Mouse (Mus musculus): ENCODE data around the gene Shank3. TPM values are rescaled to one million over a fixed set of nuclear protein-coding genes. Genes with fewer than 3 reads are reported as not detected.

Gene Shank3
- 2.8 and 3.5 TPM in 2 replicates for polyA plus RNA-seq (2014; fragmentation: Nextera tagmentation; extraction: Ambion mirVana)

- H3K4me1 ChIP-seq (replicated peaks; ENCODE audit: control insufficient read depth, insufficient read depth, low read length), result peaks cover 4% of the 10 kb centered on the region; the same call in 1 of the 2 replicates
- peak; percentile 61 for DNase-seq (ENCODE audit: low spot score)
- H3K27me3 ChIP-seq (ENCODE audit: control insufficient read depth, insufficient read depth, low read length), result peaks cover 11% of the 10 kb centered on the region; the same call in 1 of the 2 replicates
- WGBS, result under 1% methylated on average over 40 of the region's 72 CpGs
- peak within 1 kb of the TSS; percentile 86 for H3K4me2 ChIP-seq (replicated peaks; ENCODE audit: low read depth, low read length)
- peak within 1 kb of the TSS; percentile 82 for H3K4me3 ChIP-seq (ENCODE audit: low read depth, low read length)
- peak within 1 kb of the TSS; percentile 74 for H3K27ac ChIP-seq (ENCODE audit: low read depth, low read length)
- H3K36me3 ChIP-seq (ENCODE audit: control insufficient read depth, insufficient read depth, low read length), result no peaks in the 10 kb centered on the region
- peak within 1 kb of the TSS; percentile 79 for H3K9ac ChIP-seq (ENCODE audit: low read depth, low read length)
- peak; percentile 66 for ATAC-seq (ENCODE audit: low FRiP score)
- no peaks in the 10 kb centered on the region for H3K9me3 ChIP-seq (ENCODE audit: control insufficient read depth, low read length)
These were observed at the start of gene Shank3 for GRCm38 (mm10) chr15:89498961-89499688. TSS of gene Shank3 (plus strand) at chr15:89499623.

- peaks cover 6% of the 10 kb centered on the region; the same call in 1 of the 2 replicates for H3K36me3 ChIP-seq (ENCODE audit: control insufficient read depth, insufficient read depth, low read length)
- H3K27ac ChIP-seq (ENCODE audit: low read depth, low read length), result peak overlapping the region; percentile 51
- DNase-seq (ENCODE audit: low spot score) (peak; percentile 74), ATAC-seq (ENCODE audit: low FRiP score) (peak; percentile 74)
- peak overlapping the region; percentile 83 for H3K4me2 ChIP-seq (replicated peaks; ENCODE audit: low read depth, low read length)
- H3K9me3 ChIP-seq (ENCODE audit: control insufficient read depth, low read length), result no peaks in the 10 kb centered on the region
- H3K4me1 ChIP-seq (replicated peaks; ENCODE audit: control insufficient read depth, insufficient read depth, low read length), result peaks cover 8% of the 10 kb centered on the region; the same call in 1 of the 2 replicates
- peak overlapping the region; percentile 75 for H3K4me3 ChIP-seq (ENCODE audit: low read depth, low read length)
- peak overlapping the region; percentile 77 for H3K9ac ChIP-seq (ENCODE audit: low read depth, low read length)
- H3K27me3 ChIP-seq (ENCODE audit: control insufficient read depth, insufficient read depth, low read length), result peaks cover 7% of the 10 kb centered on the region
- WGBS, result 5% methylated on average over 24 of the region's 24 CpGs
These were observed 46.2 kb upstream of the Shank3 start for GRCm38 (mm10) chr15:89452906-89453864.

GRCm38 (mm10) chr15:89453865-89454478, 45.5 kb upstream of the Shank3 start, which contains the start of gene Mapk8ip2:
TSS of gene Mapk8ip2 (plus strand) at chr15:89453913.
- peak within 1 kb of the TSS; percentile 77 for H3K9ac ChIP-seq (ENCODE audit: low read depth, low read length)

GRCm38 (mm10) chr15:89454857-89455256, 44.6 kb upstream of the Shank3 start:
- Histone ChIP-seq H3K9ac (ENCODE audit: low read depth, low read length) (peak overlapping the region; percentile 77), H3K9me3 (ENCODE audit: control insufficient read depth, low read length) (no peaks in the 10 kb centered on the region), H3K36me3 (ENCODE audit: control insufficient read depth, insufficient read depth, low read length) (peaks cover 6% of the 10 kb centered on the region; the same call in 1 of the 2 replicates), H3K4me1 (replicated peaks; ENCODE audit: control insufficient read depth, insufficient read depth, low read length) (peaks cover 8% of the 10 kb centered on the region; the same call in 1 of the 2 replicates), H3K4me2 (replicated peaks; ENCODE audit: low read depth, low read length) (peak overlapping the region; percentile 83), H3K27ac (ENCODE audit: low read depth, low read length) (peak overlapping the region; percentile 51), H3K27me3 (ENCODE audit: control insufficient read depth, insufficient read depth, low read length) (peaks cover 7% of the 10 kb centered on the region), H3K4me3 (ENCODE audit: low read depth, low read length) (peak overlapping the region; percentile 75)
- WGBS, result 19% methylated on average over 4 of the region's 6 CpGs
- DNase-seq (ENCODE audit: low spot score) (peak; percentile 17), ATAC-seq (ENCODE audit: low FRiP score) (peak; percentile 53)

More at GRCm38 (mm10) chr15:89453865-89454478, 45.5 kb upstream of the Shank3 start, which contains the start of gene Mapk8ip2:
- DNase-seq (ENCODE audit: low spot score) (peak; percentile 74), ATAC-seq (ENCODE audit: low FRiP score) (peak; percentile 81)
- no peaks in the 10 kb centered on the region for H3K9me3 ChIP-seq (ENCODE audit: control insufficient read depth, low read length)
- H3K4me2 ChIP-seq (replicated peaks; ENCODE audit: low read depth, low read length), result peak within 1 kb of the TSS; percentile 83
- H3K4me1 ChIP-seq (replicated peaks; ENCODE audit: control insufficient read depth, insufficient read depth, low read length), result peaks cover 8% of the 10 kb centered on the region; the same call in 1 of the 2 replicates
- peaks cover 6% of the 10 kb centered on the region; the same call in 1 of the 2 replicates for H3K36me3 ChIP-seq (ENCODE audit: control insufficient read depth, insufficient read depth, low read length)
- under 1% methylated on average over 46 of the region's 53 CpGs for WGBS
- H3K27ac ChIP-seq (ENCODE audit: low read depth, low read length), result peak within 1 kb of the TSS; percentile 51
- H3K27me3 ChIP-seq (ENCODE audit: control insufficient read depth, insufficient read depth, low read length), result peaks cover 7% of the 10 kb centered on the region
- H3K4me3 ChIP-seq (ENCODE audit: low read depth, low read length), result peak within 1 kb of the TSS; percentile 75

- no peak overlapping the region for H3K27ac ChIP-seq (ENCODE audit: low read depth, low read length)
- no peak for ATAC-seq (ENCODE audit: low FRiP score)
- DNase-seq (ENCODE audit: low spot score), result no peak
- H3K4me1 ChIP-seq (replicated peaks; ENCODE audit: control insufficient read depth, insufficient read depth, low read length), result peaks cover 8% of the 10 kb centered on the region; the same call in 1 of the 2 replicates
- H3K9me3 ChIP-seq (ENCODE audit: control insufficient read depth, low read length), result no peaks in the 10 kb centered on the region
- H3K9ac ChIP-seq (ENCODE audit: low read depth, low read length), result no peak overlapping the region
- 89% methylated on average over 6 of the region's 6 CpGs for WGBS
- peak overlapping the region; percentile 83; the same call in 1 of the 2 replicates for H3K4me2 ChIP-seq (replicated peaks; ENCODE audit: low read depth, low read length)
- peaks cover 7% of the 10 kb centered on the region for H3K27me3 ChIP-seq (ENCODE audit: control insufficient read depth, insufficient read depth, low read length)
- peaks cover 7% of the 10 kb centered on the region; the same call in 1 of the 2 replicates for H3K36me3 ChIP-seq (ENCODE audit: control insufficient read depth, insufficient read depth, low read length)
- no peak overlapping the region; the same call in 1 of the 2 replicates for H3K4me3 ChIP-seq (ENCODE audit: low read depth, low read length)
These were observed 43.8 kb upstream of the Shank3 start for GRCm38 (mm10) chr15:89455642-89456041.

GRCm38 (mm10) chr15:89458942-89459341, 40.5 kb upstream of the Shank3 start:
- Histone ChIP-seq H3K9me3 (ENCODE audit: control insufficient read depth, low read length) (no peaks in the 10 kb centered on the region), H3K4me1 (replicated peaks; ENCODE audit: control insufficient read depth, insufficient read depth, low read length) (peaks cover 8% of the 10 kb centered on the region; the same call in 1 of the 2 replicates), H3K9ac (ENCODE audit: low read depth, low read length) (no peak overlapping the region), H3K36me3 (ENCODE audit: control insufficient read depth, insufficient read depth, low read length) (peaks cover 13% of the 10 kb centered on the region; the same call in 1 of the 2 replicates), H3K4me2 (replicated peaks; ENCODE audit: low read depth, low read length) (no peak overlapping the region), H3K4me3 (ENCODE audit: low read depth, low read length) (no peak overlapping the region), H3K27me3 (ENCODE audit: control insufficient read depth, insufficient read depth, low read length) (no peaks in the 10 kb centered on the region), H3K27ac (ENCODE audit: low read depth, low read length) (no peak overlapping the region)
- ATAC-seq (ENCODE audit: low FRiP score), result no peak
- WGBS, result 92% methylated on average over 15 of the region's 15 CpGs
- DNase-seq (ENCODE audit: low spot score), result no peak

GRCm38 (mm10) chr15:89459821-89460220, 39.6 kb upstream of the Shank3 start:
- no peak overlapping the region for H3K9ac ChIP-seq (ENCODE audit: low read depth, low read length)
- no peak overlapping the region for H3K4me3 ChIP-seq (ENCODE audit: low read depth, low read length)
- H3K36me3 ChIP-seq (ENCODE audit: control insufficient read depth, insufficient read depth, low read length), result peaks cover 13% of the 10 kb centered on the region; the same call in 1 of the 2 replicates
- 92% methylated on average over 7 of the region's 7 CpGs for WGBS
- ATAC-seq (ENCODE audit: low FRiP score), result no peak
- H3K9me3 ChIP-seq (ENCODE audit: control insufficient read depth, low read length), result no peaks in the 10 kb centered on the region
- H3K4me2 ChIP-seq (replicated peaks; ENCODE audit: low read depth, low read length), result no peak overlapping the region
- H3K27ac ChIP-seq (ENCODE audit: low read depth, low read length), result no peak overlapping the region
- H3K27me3 ChIP-seq (ENCODE audit: control insufficient read depth, insufficient read depth, low read length), result no peaks in the 10 kb centered on the region
- peaks cover 8% of the 10 kb centered on the region; the same call in 1 of the 2 replicates for H3K4me1 ChIP-seq (replicated peaks; ENCODE audit: control insufficient read depth, insufficient read depth, low read length)
- no peak for DNase-seq (ENCODE audit: low spot score)

- no peaks in the 10 kb centered on the region for H3K27me3 ChIP-seq (ENCODE audit: control insufficient read depth, insufficient read depth, low read length)
- H3K4me1 ChIP-seq (replicated peaks; ENCODE audit: control insufficient read depth, insufficient read depth, low read length), result peaks cover 5% of the 10 kb centered on the region; the same call in 1 of the 2 replicates
- H3K27ac ChIP-seq (ENCODE audit: low read depth, low read length), result no peak overlapping the region
- no peak for DNase-seq (ENCODE audit: low spot score)
- ATAC-seq (ENCODE audit: low FRiP score), result no peak
- no peak overlapping the region for H3K4me3 ChIP-seq (ENCODE audit: low read depth, low read length)
- no peak overlapping the region for H3K9ac ChIP-seq (ENCODE audit: low read depth, low read length)
- WGBS, result 76% methylated on average over 10 of the region's 10 CpGs
- H3K36me3 ChIP-seq (ENCODE audit: control insufficient read depth, insufficient read depth, low read length), result peaks cover 13% of the 10 kb centered on the region; the same call in 1 of the 2 replicates
- H3K9me3 ChIP-seq (ENCODE audit: control insufficient read depth, low read length), result no peaks in the 10 kb centered on the region
- H3K4me2 ChIP-seq (replicated peaks; ENCODE audit: low read depth, low read length), result no peak overlapping the region
These were observed 39.1 kb upstream of the Shank3 start for GRCm38 (mm10) chr15:89460298-89460697.

All from hindbrain, embryonic 11.5 days (tissue).